Mouse (Mus musculus) hindbrain, embryonic 11.5 days (tissue): Measurements from ENCODE around the gene Vsig8. TPM values are rescaled to one million over a fixed set of nuclear protein-coding genes. Genes with fewer than 3 reads are reported as not detected.

Experiments
- ATAC-seq: fragments of 200-750 bp; cut with Nextera tagmentation; 2 replicates; pipeline ENCODE4 v1.8.0; 2017; ENCODE audit warnings: mild to moderate bottlenecking, moderate TSS enrichment, moderate library complexity; ENCODE audit not compliant: low FRiP score
- DNase-seq: peaks from one replicate; pipeline ENCODE4 v3.0.0-alpha.2; 2015; ENCODE audit warnings: low spot score
- H3K27ac ChIP-seq: fragments of 300-500 bp; sonication (generic); 2 replicates; pipeline ENCODE4 v1.5.1; 2014; ENCODE audit warnings: mild to moderate bottlenecking, low read depth, low read length
- H3K27me3 ChIP-seq: fragments of 300-500 bp; sonication (generic); 2 replicates; pipeline ENCODE4 v1.6.1; 2014; ENCODE audit warnings: mild to moderate bottlenecking, low read length, moderate library complexity, mixed read lengths; ENCODE audit not compliant: control insufficient read depth, insufficient read depth
- H3K36me3 ChIP-seq: fragments of 300-500 bp; sonication (generic); 2 replicates; pipeline ENCODE4 v1.6.1; 2014; ENCODE audit warnings: mild to moderate bottlenecking, low read length, moderate library complexity, mixed read lengths; ENCODE audit not compliant: control insufficient read depth, insufficient read depth
- H3K4me1 ChIP-seq: fragments of 300-500 bp; sonication (generic); replicated peaks from 2 replicates; pipeline ENCODE4 v1.6.1; 2014; ENCODE audit warnings: low read length, mixed read lengths; ENCODE audit not compliant: control insufficient read depth, insufficient read depth
- H3K4me2 ChIP-seq: fragments of 300-500 bp; sonication (generic); replicated peaks from 2 replicates; pipeline ENCODE4 v1.6.1; 2014; ENCODE audit warnings: mild to moderate bottlenecking, low read depth, low read length
- H3K4me3 ChIP-seq: fragments of 300-500 bp; sonication (generic); 2 replicates; pipeline ENCODE4 v1.5.1; 2014; ENCODE audit warnings: low read depth, low read length
- H3K9ac ChIP-seq: fragments of 300-500 bp; sonication (generic); 2 replicates; pipeline ENCODE4 v1.6.1; 2014; ENCODE audit warnings: low read depth, low read length
- H3K9me3 ChIP-seq: fragments of 300-500 bp; sonication (generic); 2 replicates; pipeline ENCODE4 v1.6.1; 2016; ENCODE audit warnings: low read length; ENCODE audit not compliant: control insufficient read depth
- WGBS: fragments of 180-500 bp; shearing (Covaris S2); extraction: QIAGEN DNeasy Blood & Tissue Kit; methylation state at CpG from one replicate; pipeline ENCODE4 v1.1.7; 2014; 5-methylcytosine and 5-hydroxymethylcytosine counted together
- polyA plus RNA-seq: library from polyadenylated mRNA; unstranded; fragments of >200 nt; fragmentation: Nextera tagmentation; extraction: Ambion mirVana; gene quantifications from 2 replicates; pipeline ENCODE4 v1.2.1, GENCODE M21; 2014

Vsig8 gene
- not detected in 2 replicates for polyA plus RNA-seq

DNA sequence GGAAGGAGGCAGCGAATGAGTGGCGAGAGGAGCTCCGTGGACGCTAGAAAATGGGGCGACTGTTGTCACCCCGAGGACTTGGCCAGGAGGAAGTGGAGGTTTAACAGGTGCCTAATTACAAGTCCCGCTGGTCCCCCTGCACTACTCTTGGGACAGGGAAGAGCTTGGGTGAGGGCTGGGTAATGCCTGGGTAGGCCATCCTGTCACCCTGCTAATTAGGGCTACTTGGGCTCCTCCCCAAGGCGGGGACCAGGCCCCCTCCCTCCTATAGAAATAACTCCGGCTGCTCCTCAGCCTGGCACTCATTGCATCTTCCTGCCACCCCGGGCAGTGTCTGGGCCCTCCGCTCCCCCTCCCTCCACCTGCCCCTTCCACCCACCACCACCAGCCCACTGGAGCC lies at the start of gene Vsig8:
Vsig8 (plus strand) TSS at position 301 of the 400 bp plus-strand sequence.
- DNase-seq (no peak), ATAC-seq (no peak)
- no peak within 1 kb of the TSS for H3K27ac ChIP-seq
- H3K36me3 ChIP-seq = no peaks in the 10 kb centered on the region
- no peaks in the 10 kb centered on the region for H3K4me1 ChIP-seq
- no peak within 1 kb of the TSS for H3K9ac ChIP-seq
- no peak within 1 kb of the TSS for H3K4me2 ChIP-seq
- H3K4me3 ChIP-seq = no peak within 1 kb of the TSS
- peaks cover 5% of the 10 kb centered on the region for H3K27me3 ChIP-seq
- no peaks in the 10 kb centered on the region for H3K9me3 ChIP-seq
- WGBS = 78% methylated on average over 11 of the region's 11 CpGs

DNA sequence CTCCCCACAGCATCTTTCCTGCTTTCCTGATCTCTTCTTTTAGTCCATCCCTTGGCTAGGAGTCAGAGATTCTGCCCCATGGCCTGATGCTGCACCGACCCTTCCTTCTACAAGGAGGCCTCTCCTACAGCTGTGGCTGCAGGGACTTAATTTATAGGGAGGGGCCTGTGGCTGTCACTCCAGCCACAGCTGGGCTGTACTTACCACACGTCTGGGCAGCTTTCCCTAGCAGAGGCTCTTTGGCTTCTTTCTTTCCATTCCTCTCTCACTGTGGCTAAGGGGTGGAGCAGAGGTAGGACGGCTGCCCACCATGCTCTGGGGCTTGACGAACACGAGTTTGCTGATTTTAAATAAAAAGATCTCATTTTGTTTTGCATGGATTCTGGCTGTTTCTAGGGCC lies 48.7 kb upstream of the Vsig8 start:
- ATAC-seq (no peak), DNase-seq (no peak)
- 62% methylated on average over 5 of the region's 5 CpGs for WGBS
- Histone ChIP-seq H3K4me2 (no peak overlapping the region), H3K27me3 (no peaks in the 10 kb centered on the region; the same call in none of the 2 replicates), H3K36me3 (no peaks in the 10 kb centered on the region), H3K4me1 (peaks cover 6% of the 10 kb centered on the region; the same call in 1 of the 2 replicates), H3K9ac (no peak overlapping the region), H3K9me3 (no peaks in the 10 kb centered on the region), H3K27ac (no peak overlapping the region), H3K4me3 (no peak overlapping the region)

DNA sequence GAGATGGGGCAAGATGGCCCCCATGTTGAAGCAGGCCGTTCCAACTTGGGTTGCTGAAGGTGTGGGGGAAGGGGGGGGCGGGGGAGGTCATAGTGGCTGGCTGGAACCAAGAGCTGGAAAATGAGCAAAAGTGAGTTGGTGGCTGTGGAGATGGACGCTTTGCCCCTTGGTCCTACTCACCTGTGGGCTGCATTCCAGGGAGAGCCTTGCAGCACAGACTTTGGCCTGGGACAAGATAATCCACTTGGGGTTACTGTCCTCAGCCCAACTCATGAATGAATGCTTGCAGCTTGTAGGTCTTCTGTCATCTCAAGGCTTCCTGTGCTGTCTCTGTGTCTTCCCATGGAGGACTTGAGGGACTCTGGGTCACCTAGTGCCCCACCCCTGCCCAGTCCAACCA lies 48.0 kb upstream of the Vsig8 start:
- peaks cover 4% of the 10 kb centered on the region; the same call in 1 of the 2 replicates for H3K4me1 ChIP-seq
- ATAC-seq (no peak), DNase-seq (no peak)
- H3K27me3 ChIP-seq = no peaks in the 10 kb centered on the region; the same call in 1 of the 2 replicates
- H3K4me3 ChIP-seq = no peak overlapping the region
- H3K9me3 ChIP-seq = no peaks in the 10 kb centered on the region
- WGBS = 79% methylated on average over 3 of the region's 3 CpGs
- no peak overlapping the region for H3K4me2 ChIP-seq
- no peak overlapping the region for H3K27ac ChIP-seq
- no peaks in the 10 kb centered on the region for H3K36me3 ChIP-seq
- H3K9ac ChIP-seq = no peak overlapping the region

DNA sequence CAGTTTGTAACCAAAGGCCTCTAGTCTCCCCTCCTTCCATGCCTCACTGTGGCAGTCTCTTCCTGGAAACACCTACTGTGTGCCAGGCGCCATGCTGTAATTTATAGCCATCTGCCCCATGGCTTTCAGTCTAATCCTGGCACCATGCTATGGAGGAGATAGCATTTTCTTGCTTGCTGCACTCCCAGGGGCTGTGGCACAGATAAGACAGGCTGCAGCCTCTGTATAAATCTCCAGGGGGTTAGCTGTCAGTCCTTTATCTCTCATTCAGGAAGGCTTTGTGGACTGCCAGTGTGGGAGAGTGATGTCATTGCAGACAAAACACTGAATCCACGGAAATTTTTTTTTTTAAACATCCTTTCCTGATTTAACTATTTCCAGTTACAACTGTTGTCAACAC lies 47.6 kb upstream of the Vsig8 start:
- Histone ChIP-seq H3K4me1 (no peaks in the 10 kb centered on the region; the same call in 1 of the 2 replicates), H3K4me2 (no peak overlapping the region), H3K36me3 (no peaks in the 10 kb centered on the region), H3K9me3 (no peaks in the 10 kb centered on the region), H3K4me3 (no peak overlapping the region), H3K9ac (no peak overlapping the region), H3K27me3 (no peaks in the 10 kb centered on the region; the same call in 1 of the 2 replicates), H3K27ac (no peak overlapping the region)
- no peak for DNase-seq
- WGBS = 49% methylated on average over 2 of the region's 2 CpGs
- no peak for ATAC-seq

DNA sequence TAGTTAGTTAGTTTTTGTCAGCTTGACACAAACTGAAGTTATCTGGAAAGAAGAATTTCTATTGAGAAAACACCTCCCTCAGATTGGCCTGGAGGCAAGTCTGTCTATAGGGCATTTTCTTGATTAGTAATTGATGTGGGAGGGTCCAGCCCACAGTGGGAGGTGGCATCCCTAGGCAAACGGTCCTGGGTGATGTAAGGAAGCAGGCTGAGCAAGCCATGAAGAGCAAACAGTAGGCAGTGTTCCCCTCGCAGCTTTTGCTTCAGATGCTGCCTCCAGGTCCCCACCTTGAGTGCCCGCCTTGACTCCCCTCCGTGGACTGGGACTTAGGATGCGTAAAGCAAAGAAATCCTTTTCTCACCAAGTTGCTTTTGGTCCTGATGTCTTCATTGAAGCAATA lies 46.5 kb upstream of the Vsig8 start:
- DNase-seq = no peak
- H3K4me3 ChIP-seq = no peak overlapping the region
- H3K4me2 ChIP-seq = no peak overlapping the region
- no peaks in the 10 kb centered on the region for H3K27me3 ChIP-seq
- no peak overlapping the region for H3K9ac ChIP-seq
- H3K9me3 ChIP-seq = no peaks in the 10 kb centered on the region
- no peak overlapping the region for H3K27ac ChIP-seq
- H3K4me1 ChIP-seq = no peaks in the 10 kb centered on the region
- 74% methylated on average over 5 of the region's 5 CpGs for WGBS
- no peak for ATAC-seq
- H3K36me3 ChIP-seq = no peaks in the 10 kb centered on the region

DNA sequence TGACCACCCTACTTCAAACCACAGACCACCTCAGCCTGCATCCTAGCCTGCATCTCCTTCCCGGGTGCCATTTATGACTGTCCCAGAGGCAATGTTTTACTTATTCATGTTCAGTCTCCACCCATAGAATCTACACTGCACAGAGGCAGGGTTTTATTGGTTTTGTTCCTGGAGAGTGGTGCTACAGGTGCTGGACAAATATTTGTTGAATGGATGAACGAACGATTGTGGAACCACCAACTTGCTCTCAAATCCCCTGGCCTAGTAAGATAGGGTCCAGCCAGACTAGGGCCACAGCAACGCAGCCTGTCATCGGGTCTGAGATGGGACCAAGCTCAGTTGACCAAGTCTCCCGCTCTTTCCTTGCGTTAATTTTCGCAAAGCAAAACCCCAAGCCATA lies 45.8 kb upstream of the Vsig8 start:
- DNase-seq (no peak), ATAC-seq (no peak)
- 51% methylated on average over 8 of the region's 8 CpGs for WGBS
- H3K4me1 ChIP-seq = no peaks in the 10 kb centered on the region
- H3K36me3 ChIP-seq = no peaks in the 10 kb centered on the region
- H3K4me2 ChIP-seq = no peak overlapping the region
- H3K9ac ChIP-seq = no peak overlapping the region
- H3K4me3 ChIP-seq = no peak overlapping the region
- no peaks in the 10 kb centered on the region for H3K9me3 ChIP-seq
- no peaks in the 10 kb centered on the region for H3K27me3 ChIP-seq
- no peak overlapping the region for H3K27ac ChIP-seq

DNA sequence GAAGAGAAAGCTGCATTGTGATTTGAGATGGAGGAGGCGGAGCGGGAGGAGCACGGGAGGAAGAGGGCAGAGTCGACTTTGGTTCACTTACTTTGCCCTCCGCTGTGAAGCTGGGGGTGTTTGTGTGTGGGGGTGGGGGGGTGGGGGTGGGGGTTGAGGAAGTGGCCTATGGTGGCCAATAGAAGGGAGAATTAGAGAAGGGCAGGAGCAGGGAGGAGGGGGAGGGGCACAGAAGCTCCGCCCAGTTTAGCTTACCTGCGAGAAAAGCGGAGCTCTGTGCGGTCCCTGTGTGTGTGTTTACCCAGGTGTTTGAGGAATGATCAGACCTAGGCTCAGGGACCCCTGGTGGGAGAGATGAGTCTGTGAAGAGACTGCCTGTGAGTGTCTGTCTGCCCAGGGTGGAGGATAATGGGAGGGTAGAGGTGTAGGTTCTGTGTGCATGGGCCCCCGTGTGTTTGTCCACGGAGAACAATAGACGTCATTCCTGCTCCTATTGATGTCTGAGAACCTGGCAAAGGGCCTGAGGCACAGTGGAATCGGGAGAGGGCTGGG lies 45.2 kb upstream of the Vsig8 start:
- ATAC-seq (peak; percentile 36; the same call in 1 of the 2 replicates), DNase-seq (no peak)
- no peak overlapping the region for H3K4me3 ChIP-seq
- H3K27ac ChIP-seq = no peak overlapping the region
- WGBS = 24% methylated on average over 13 of the region's 13 CpGs
- no peak overlapping the region for H3K9ac ChIP-seq
- H3K9me3 ChIP-seq = no peaks in the 10 kb centered on the region
- H3K36me3 ChIP-seq = no peaks in the 10 kb centered on the region
- H3K4me1 ChIP-seq = no peaks in the 10 kb centered on the region
- H3K4me2 ChIP-seq = no peak overlapping the region
- no peaks in the 10 kb centered on the region for H3K27me3 ChIP-seq

DNA sequence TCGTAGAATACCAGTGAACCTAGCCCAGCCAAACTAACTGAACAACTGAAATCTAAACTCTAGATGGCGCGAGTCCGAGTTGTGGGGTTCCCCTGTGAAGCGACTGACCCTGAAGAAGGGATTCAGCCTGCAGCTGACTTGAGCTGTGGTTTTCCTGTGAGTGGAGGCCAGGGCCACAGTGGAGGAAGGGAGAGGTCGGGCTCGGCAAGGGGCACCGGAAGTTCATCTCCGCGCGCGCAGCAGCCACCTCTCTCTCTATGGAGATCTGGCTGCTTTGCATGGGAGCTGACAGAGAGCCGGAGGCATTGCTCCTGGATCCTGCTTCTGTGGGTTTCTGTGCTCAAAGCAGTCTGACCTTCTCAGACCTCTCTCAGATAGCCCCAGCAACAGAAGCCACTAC lies 42.8 kb upstream of the Vsig8 start:
- Histone ChIP-seq H3K27ac (no peak overlapping the region), H3K4me3 (no peak overlapping the region), H3K9me3 (no peaks in the 10 kb centered on the region), H3K27me3 (no peaks in the 10 kb centered on the region), H3K4me1 (no peaks in the 10 kb centered on the region), H3K36me3 (no peaks in the 10 kb centered on the region), H3K4me2 (no peak overlapping the region; the same call in 1 of the 2 replicates), H3K9ac (no peak overlapping the region)
- DNase-seq = peak; percentile 27
- 27% methylated on average over 13 of the region's 13 CpGs for WGBS
- no peak for ATAC-seq

DNA sequence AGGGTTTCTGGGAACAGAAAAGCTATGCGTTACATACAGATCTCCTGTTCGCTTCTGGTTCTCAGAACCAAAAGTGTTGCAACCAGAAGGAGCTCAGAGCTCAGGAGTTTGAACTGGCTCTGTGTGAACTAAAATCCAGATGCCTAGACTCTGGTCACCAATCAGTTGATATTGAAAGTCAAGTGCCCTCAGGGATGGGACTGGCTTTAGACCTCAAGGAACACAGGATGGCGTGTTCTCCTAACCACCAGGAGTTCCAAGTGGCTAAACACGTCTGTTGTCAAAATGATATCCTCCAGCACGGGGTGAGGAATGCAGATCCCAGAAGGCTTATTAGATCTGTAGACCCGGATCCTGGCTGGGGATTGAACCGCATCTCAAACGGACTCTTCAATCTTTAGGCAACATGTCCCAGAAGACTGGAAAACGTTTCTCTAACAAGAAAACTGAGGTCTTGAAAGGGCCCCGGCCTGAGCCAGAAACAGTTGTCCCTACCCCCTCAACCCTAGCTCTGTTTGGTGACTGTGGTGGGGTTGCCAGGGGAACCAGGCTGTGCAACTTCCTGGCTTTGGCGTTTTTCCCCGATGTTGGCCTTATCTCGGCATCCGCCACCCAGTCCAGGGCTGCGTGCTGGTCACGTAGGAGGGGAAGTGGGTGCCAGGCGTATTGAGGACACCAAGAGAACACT lies 42.1 kb upstream of the Vsig8 start:
- no peaks in the 10 kb centered on the region for H3K9me3 ChIP-seq
- 82% methylated on average over 17 of the region's 17 CpGs for WGBS
- no peak overlapping the region for H3K27ac ChIP-seq
- no peak overlapping the region for H3K4me3 ChIP-seq
- no peak for DNase-seq
- no peaks in the 10 kb centered on the region for H3K27me3 ChIP-seq
- no peak overlapping the region for H3K9ac ChIP-seq
- no peak for ATAC-seq
- no peaks in the 10 kb centered on the region for H3K36me3 ChIP-seq
- no peak overlapping the region for H3K4me2 ChIP-seq
- no peaks in the 10 kb centered on the region for H3K4me1 ChIP-seq
